Mouse (Mus musculus): ENCODE data around the gene Ltn1.

- TF ChIP-seq CTCF (IDR thresholded peaks at IDR 0.05; ENCODE audit: extremely low read depth, insufficient read depth, insufficient read length, insufficient replicate concordance) (no peak), POLR2A (IDR thresholded peaks at IDR 0.05; ENCODE audit: low read depth, low read length) (no peak)
These were observed 27.4 kb downstream of the Ltn1 start for GRCm38 (mm10) chr16:87405001-87405400.

Data from spleen, adult 2 months (tissue).